Mouse (Mus musculus) c-Kit-positive CD71-positive TER-119-positive erythroid progenitor cells, embryonic 14.5 days (primary cell): ENCODE measurements around the gene Syt2.

Experiments
- DNase-seq: peaks from one replicate; pipeline ENCODE4 v3.0.0-alpha.2; 2013; ENCODE audit warnings: low spot score

Gene Syt2

DNA sequence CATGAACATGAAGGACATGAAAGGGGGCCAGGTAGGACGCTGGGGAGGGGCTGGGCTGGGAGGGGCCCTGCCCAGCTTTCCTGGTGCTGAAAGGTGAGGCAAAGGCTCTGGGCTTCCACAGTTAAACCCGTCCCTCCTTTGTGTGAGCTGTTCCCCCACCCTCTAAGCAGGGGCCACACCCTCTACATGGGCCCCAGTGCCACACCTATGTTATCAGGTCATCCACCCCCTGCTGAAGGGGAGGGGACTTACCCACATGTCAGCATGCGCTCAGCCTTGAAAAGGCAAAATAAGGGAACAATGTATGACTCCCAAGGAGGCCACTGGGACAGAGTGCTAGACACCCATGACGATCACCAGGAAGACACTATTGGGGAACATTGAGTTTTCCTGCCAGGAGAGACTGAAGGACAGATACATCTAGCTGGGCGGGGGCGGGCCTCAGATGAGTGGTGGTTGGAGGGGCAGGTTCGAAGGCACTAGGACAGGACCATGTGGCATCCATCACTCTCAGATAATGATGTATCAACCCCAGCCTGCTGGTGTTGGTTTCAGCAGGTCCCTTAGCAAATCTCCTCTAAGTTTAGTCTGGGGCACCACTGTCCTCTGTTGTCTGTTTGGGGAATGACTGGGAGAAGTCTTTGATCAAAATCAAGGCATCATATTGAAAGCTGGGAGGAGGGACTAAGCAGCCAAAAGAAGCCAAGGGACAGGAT lies 95.6 kb downstream of the Syt2 start:
- DNase-seq: peak; percentile 73

DNA sequence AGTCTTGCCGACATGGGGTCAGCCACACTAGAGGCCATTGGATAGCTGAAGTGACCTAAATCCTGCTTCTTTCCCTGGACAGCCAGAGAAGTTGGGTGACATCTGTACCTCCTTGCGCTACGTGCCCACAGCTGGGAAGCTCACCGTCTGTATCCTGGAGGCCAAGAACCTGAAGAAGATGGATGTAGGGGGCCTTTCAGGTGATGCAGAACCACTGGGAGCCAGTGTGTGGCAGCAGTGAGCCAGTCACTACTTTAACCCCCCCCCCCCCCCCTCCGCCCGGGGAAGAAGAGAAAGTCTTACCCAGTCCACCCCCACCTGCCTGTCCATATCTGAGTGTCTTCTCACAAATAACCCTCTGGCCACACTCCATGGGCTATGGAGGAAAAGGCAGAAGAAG lies 99.2 kb downstream of the Syt2 start:
- DNase-seq: peak; percentile 30

DNA sequence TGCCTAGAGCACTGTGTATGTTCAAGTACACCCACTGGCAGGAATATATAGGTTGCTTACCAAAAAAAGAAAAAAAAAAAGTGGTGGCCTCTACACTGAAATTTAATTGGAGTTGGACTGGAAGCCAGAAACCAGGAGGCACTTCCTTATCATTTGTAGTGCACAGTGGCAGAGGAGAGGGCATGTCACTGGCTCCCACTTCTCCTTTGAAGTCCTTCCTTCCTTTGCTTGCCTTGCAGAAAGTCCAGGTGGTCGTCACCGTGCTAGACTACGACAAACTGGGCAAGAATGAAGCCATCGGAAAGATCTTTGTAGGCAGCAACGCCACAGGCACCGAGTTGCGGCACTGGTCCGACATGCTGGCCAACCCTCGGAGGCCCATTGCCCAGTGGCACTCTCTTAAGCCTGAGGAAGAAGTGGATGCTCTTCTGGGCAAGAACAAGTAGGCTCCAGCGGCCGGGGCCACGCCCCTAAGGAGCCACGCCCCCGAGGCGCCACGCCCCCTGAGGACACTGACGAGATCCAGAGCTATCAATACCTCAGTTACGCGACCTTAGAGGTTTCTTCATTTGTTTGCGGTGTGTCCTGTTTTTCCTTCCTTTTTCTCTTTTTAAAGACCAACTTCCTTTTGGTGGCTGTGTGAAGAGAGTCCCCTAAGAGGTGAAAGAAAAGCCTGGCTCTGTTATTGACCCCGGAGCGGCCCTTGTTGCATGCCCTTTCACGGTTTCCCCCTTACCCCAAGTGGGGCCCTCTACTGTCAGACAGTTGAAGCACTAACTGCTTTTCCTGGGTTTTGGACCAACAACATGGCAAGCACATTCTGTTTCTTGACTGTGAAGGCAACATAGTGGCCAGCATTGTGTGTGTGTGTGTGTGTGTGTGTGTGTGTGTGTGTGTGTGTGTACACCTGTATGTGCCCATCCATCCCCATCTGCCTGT lies 101.0 kb downstream of the Syt2 start:
- DNase-seq: peak; percentile 80

DNA sequence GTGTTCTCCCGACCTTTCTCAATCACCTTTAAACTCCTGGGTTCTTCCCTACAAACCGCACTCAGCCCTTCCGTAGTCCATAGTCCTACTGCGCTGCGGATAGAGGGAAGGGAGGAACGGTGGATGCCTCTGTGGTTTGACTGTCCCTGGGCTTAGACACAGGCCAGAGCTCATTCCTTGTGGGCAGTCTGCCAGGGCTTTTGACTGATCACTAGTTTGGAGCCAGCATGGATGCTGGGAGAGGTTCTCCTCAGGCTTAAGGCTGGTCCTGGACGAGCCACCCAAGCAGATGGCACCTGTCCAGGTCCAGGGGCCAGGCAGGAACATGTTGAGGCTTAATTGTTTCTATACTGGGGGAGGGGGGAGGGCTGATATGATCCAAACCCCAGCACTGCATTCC lies 103.4 kb downstream of the Syt2 start:
- no peak for DNase-seq

- DNase-seq: no peak
Observed at GRCm38 (mm10) chr1:134752447-134752846, 106.0 kb downstream of the Syt2 start.

DNA sequence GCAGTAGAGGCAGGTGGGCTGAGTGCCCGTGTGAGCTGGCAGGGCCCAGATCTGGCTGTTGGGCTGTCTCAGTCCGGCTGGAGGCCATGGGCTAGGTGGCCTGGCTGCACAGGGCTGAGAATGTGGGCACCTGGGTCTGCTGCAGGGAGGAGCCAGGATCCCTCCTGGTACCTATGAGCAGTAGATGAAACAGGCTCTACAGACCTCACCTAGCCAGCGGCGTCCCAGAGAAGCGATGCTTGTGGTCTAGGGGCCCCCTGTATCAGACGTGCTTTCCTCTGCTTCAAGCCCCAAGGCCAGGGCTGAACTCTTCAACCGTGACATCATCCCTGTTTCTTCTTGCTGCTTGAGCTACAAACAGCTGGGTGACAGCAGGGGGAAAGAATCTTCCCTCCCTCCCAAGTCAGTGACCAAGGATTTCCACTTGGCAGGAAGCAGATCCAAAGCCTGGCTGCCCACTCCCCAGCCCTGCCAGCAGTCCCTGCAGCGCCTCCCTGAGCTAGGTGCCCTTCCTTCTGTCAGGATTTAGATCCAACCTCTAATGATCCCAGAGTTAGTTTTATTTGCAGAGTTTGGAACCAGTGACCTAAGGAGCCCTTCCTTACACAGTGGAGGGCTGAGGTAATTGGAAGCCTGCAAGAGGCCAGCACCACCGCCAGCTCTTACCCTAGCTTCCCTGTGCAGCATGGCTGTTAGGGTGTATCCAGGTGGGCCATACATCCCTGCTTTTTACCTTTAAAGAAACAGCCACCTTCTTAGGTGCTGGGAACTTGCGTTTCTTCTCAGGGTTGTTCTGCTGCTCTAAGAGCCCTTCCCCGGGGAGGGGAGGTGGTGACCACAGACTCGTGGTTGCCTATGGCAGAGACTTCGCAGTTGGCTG lies 107.5 kb downstream of the Syt2 start:
- no peak for DNase-seq

DNA sequence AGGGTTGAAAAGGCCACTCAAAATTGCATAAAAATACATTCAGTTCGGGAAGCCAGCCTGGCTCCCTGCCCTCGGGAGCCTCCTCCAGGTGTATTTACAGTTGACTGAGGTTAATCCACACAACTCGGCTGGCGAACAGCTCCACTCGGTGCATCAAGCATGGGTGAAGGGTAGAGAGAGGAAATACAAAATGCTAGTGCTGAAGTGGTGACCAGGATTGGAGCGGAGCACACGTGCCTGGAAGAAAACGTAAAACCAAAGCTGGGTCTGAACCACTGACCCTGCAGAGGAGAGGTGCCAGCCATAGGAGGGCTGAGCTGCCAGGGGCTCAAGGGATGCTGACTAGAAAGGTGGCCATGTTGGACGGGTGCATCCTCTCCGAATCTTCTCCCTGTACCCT lies 108.3 kb downstream of the Syt2 start:
- DNase-seq: no peak

DNA sequence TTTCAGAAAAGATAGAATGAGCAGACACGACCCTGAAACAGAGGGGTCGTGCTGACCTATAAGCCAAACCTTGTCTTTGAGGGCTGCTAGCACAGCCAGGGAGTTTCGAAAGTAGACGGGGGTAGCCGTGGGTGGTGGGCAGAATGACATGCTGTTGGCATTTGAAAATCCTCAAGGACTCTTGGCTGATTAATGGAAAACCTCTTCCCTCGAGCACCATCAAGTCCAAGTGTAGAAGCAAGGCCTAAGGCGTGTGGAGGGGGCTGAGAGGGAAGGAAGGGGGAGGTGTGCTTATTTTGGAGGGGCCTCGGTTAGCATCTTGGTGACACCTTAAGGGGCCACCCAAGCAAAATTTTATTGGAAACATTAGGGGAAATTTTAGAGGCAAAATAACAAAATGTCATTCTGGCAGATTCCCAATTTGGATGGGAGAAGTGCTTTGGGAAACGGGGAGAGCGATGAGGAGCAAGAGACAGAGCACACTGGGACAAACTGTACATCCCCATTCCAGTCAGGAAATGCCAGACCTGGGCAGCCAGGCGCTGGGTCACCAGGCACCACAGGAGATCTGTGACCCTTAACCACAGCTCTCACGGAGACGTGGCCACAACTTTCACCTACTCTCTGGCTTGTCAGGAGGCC lies 109.2 kb downstream of the Syt2 start:
- DNase-seq: no peak

GRCm38 (mm10) chr1:134756190-134756873 lies 109.9 kb downstream of the Syt2 start:
- DNase-seq: no peak

DNA sequence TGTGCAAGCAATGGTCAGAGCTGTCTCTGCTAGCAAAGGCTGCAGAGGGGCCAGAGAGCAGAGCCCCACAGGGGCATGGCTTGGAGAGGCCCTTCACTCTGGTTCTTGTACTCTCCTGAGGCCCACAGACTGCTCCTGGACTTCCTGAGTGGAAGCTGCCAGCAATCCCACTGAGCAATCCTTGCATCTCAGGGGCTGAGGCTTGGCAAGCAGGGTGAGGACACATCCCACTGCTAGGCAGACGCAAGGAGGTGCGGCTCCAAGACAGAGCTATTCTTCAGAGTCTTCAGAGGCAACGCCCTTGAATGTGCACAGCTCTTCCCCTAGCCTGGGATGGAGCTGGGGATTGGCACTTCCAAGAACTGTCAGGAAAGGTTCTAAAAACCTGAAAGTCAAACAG lies 110.8 kb downstream of the Syt2 start:
- no peak for DNase-seq

DNA sequence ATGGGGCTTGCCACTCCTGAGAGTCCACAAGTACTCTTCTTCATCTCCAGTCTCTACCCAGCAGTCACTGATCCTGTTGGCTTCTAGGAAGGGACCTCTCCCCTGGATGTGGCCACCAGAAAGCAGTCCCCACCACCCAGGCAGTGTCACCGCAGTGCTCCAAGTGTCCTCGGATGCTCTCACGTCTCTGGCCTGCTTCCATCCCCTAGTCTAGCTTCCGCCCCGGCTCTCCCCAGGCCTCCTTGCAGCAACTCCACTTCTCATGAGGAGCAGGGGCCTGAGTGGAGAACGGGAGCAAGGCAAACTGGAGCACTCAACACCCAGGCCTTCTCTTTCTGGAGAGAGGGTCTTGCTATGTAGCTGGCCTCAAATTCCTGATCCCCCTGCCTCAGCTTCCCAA lies 112.7 kb downstream of the Syt2 start:
- no peak for DNase-seq

GRCm38 (mm10) chr1:134760642-134761041 lies 114.2 kb downstream of the Syt2 start:
- DNase-seq: no peak

DNA sequence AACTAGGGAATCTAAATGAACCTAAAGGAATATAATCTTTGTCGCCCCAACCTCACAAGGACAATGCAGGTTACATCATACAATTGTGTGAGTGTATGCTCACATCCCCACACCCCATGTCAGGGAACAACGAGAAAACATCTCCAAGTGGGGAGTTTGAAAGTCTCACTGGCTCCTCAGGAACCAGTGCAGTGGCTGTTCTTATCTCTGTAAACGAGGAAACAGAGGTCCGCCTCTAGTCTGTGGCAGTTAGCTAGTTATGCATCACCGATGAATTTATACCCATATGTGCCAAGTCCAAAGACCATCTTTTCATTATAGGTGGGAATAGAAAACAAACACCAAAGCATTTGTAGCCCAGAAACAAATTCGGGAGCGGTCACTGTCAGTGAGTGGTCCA lies 115.1 kb downstream of the Syt2 start:
- DNase-seq: no peak

- no peak for DNase-seq
Observed at GRCm38 (mm10) chr1:134763250-134763649, 116.8 kb downstream of the Syt2 start.

DNA sequence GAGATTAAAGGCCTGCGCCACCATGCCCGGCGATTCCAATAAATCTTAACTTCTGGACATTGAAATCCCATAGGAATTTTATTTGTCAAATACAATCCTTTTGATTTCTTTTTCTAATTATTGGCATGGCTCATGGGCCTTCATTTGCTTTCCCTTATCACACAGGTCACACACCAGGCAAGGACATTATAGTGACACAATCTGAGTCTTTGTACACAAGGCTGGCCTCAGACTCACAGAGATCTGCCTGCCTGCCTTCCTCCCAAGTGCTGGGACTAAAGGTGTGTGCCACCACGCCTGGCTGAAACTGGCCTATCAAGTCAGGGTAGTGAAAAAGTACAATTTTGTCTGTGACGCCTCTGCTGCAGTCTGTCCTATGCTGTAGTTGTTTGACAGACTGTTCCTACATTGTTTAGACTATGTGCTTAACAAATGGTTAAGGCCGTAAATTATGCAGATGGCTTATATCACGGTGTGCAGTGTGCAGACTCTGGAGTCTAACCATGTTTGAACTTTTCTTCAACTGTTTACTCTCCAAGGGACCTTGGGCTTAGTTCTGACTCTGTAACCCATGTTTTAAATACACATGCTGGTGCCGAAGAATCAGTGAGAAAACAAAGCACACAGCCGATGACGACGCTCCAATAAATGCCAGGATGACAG lies 117.4 kb downstream of the Syt2 start:
- no peak for DNase-seq

DNA sequence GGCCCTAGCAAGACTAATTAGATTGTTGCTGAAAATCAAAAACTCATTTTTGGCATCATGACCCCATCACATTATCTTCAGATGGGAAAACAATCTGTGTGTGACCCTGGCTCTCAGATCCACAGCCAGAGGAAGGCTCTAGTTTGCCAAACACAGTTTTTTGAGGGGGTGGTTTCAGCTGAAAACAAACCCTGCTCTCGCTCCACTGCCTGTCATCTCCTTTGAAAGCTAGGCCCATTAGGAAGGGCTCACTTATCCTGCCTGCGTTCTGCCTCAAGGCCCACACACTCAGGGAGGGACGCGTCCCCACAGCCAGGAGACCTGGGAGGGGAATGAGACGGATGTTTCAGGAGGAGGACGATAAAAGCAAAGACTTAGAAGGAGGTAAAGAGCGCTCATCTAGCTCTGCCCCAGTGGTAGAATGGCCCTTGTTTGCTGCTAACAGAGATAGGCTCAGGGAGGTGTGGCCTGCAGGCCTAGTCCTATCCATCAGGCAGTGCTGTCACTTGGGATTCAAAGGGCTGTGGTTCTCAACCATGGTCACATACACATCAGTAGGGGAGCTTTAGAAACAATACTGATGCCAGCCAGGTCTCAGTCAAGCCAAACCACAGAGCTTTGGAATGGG lies 118.5 kb downstream of the Syt2 start:
- DNase-seq: no peak

DNA sequence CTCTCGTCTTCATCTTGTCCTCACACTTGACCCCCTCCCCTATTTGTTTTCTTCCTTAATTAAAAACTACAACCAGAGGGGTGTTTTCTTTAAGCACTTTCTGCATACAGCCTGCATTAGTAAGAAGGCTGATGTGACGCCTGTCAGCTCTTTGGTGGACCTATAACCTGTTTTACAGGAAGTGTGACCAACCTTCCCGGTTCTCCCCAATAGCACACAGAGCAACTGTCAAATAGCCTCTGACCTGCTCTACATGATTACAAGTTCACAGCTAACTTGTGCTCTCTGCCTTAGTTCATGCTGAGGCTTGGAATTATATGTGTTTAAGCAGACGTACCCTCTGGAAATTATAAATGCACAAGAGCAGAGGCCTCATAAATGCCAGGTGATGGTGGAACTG lies 120.0 kb downstream of the Syt2 start:
- no peak for DNase-seq

DNA sequence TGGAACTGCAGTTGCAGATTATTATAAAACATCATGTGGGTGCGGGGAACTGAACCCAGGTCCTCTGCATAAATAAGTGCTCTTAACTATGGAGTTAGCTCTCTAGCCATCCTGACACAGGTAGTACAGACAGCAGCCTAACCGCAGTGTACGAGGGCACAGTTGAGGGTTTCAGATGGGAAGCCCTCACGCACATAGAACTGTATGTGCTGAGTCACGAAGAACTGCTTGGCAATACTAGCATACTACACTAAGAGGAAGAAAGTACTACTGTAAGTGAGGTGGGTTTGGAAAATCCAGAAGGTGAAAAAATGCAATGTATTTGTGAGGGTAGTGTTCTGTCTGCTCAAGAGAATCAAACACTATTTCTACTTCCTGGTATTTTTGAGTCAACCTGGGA lies 123.8 kb downstream of the Syt2 start:
- no peak for DNase-seq

DNA sequence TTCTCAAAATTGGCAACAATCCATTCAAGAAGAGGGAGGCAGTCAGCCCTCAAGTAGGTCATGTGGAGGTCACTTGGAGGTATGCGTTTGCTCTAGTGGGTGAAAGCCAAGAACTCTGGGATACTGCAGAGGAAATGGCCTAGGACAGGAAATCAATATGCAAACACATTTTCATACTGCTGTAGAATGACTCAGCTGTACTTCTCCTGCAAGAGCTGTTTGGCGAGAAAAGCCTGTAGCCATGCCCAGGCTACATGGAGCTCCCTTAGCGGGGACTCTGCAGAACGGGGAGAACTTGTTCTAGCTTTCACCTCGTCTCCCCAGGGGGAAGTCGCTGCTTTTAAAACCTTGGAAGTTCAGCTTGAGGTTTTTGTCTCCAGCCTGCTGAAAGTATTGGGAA lies 124.9 kb downstream of the Syt2 start:
- no peak for DNase-seq

DNA sequence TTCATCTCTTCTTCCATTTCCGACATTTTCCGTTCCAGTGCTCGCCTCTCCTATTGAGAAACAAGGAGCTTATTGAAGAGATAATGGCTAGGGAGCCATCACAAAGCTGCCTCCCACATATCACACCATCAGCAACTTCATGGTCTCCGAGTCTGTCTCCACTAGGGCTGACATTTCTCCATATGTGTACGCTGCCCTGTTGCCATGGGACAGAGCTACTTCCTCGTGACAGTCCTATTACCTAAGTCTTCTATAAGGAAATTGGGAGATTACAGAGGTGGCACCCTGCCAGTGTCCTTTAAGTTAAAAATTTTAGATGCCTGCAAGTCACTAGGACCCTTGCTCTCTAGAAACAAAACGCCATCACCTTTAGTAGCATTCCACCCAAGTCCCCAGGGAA lies 125.5 kb downstream of the Syt2 start:
- DNase-seq: no peak
